Mouse (Mus musculus) layer of hippocampus, postnatal 36 days (tissue): Measurements from ENCODE around the gene Slc2a9. TPM values are rescaled to one million over a fixed set of nuclear protein-coding genes. Genes with fewer than 3 reads are reported as not detected.
"Not testable (repeated sequence)": the region's sequence is repeated elsewhere in the genome, so short reads cannot be mapped to it uniquely, and the experiment has no call there.

Source experiments
- DNase-seq, 2 experiments: peaks; one replicate each; pipeline ENCODE4 v3.0.0; 2022
- total RNA-seq, 2 experiments: library from RNA; stranded (reverse); gene quantifications; 2 replicates each; pipeline ENCODE4 v1.2.3; 2021

Slc2a9 gene
- total RNA-seq, 2 experiments from 2014 or later = 2.7 to 3.8 TPM

- DNase-seq = no peak
These were observed 2.9 kb downstream of the Slc2a9 start for GRCm38 (mm10) chr5:38500043-38500442.

GRCm38 (mm10) chr5:38499316-38499811 is 3.6 kb downstream of the Slc2a9 start:
- DNase-seq = peak in 1 of 2 experiments; percentile 23

DNA sequence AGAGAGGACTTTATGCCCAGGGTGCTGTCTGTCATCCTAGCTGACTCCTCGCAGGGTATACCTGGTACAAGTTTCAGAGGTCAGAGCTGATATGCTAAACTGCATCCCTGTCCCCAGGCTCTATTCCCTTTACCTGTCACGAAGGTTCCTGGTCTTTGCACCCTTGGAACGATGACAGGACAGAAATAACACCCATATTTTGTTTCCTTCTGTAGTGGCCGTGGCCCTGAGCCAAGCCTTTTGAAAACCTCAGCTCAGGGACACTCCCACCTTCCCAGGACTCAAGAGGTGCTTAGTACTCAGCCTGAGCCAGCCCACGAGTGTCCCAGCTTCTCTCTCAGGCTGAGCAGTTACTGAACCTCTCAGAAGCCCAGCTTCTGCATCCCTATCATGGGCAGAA is 4.5 kb downstream of the Slc2a9 start:
- no peak for DNase-seq

GRCm38 (mm10) chr5:38496491-38497057 is 6.4 kb downstream of the Slc2a9 start:
- no peak for DNase-seq

- no peak for DNase-seq
These were observed 9.1 kb downstream of the Slc2a9 start for GRCm38 (mm10) chr5:38493890-38494289.

GRCm38 (mm10) chr5:38491763-38492162 is 11.2 kb downstream of the Slc2a9 start:
- no peak for DNase-seq

DNA sequence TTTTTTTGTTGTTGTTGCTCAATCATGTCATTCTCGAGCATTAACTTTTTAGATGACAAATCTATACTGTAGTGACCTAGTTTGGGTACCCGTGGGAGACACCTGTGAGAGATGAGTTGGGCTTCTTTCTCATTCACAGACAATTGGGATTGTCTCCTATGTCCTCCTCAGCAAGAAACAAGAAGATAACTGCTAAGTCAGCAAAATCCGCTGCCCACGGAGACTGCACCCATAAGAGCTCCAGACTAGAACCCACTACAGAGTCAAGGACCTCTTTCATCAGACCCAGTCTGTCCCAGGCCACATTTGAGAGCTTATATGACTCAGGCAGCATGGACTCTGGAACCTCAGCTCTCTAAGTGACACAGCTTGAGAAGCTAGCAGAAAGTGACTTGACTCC is 13.2 kb downstream of the Slc2a9 start:
- no peak for DNase-seq

DNA sequence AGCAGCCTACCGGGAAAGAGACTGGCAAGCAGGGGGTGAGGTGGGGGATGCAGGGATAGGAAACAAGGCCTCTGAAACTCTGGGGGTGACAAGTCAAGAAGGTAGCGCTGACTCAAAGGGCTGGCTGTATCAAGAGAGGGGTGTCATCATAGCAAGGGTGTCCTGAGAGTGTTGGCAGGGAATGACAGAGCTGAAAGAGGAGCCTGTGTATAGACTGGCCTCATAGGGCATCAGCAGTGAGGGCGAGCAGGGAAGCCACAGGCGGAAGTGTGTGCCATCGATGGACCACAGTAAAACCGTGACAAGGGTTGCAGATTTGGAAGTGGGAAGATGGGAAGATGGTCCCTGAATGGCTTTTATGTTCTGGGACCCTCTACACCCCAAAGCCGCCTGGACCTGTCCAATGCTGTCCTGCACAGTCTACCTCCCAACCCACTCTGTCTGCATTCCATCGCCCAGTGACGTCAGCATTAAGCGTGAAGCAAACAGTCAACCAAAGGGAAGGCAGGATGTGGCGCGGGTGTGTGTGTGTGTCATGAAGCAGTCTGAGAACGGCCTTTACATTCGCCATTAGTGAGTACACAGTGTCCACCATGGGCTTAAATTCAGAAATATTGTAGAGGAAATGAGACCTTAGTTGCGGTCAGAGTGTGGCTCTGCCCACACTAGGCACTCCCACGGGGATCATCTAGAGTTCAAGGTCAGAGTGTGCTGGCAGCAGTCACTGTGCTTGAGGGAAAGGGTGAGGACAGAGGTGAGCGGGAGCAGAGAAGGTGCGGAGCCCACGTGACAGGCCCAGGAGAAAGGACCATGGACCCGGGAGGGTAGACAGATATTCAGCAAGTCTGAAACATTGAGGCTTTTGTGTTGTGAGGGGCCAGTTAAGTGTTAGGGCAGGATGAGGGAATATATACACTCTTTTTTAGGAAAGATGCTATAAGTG is 14.0 kb downstream of the Slc2a9 start:
- no peak for DNase-seq

GRCm38 (mm10) chr5:38488026-38488425 is 14.9 kb downstream of the Slc2a9 start:
- no peak for DNase-seq

DNA sequence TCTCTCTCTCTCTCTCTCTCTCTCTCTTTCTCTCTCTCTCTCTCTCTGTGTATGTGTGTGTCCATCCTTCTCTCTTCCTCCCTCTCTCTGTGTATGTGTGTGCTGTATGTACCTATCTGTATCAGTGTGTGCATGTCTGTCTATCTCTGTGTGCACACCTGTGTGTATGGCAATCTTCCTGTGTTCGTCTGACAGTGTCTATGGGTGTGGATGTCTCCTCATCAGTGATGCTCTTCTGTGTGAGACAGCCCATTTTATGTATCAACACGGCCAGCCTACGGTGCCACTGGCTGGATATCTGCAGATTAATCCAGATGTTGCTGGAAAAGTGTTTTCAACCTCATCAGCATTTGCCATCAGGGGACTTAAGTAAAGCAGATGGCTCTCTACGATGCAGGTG is 15.7 kb downstream of the Slc2a9 start:
- DNase-seq = no peak

GRCm38 (mm10) chr5:38485946-38486345 is 17.0 kb downstream of the Slc2a9 start:
- no peak for DNase-seq

DNA sequence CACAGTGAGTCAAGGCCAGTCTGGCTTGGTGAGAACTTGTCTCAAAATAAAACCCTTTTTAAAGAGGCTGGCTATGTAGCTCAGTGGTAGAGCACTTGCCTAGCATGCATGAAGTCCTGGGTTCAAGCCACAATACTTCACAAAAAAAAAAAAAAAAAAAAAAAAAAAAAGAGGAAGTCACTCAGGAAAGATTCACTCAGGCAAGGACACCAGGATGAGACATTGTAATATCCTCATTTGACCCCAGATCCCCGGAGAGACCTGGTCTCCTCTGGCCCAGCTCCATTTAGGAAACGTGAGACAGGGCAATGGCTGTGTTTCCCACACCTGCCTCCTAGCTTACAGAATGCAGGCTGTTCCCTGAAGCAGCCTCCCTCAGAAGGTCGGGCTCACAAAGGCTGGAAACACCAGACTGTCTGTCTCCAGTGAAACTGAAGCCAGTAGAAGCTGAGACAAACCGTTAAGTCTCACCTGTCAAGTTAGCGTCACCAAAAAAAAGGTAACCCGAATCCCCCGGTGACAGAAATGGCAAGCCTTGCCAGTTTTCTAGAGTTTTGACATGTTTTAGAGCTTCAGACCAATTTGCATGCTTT is 19.3 kb downstream of the Slc2a9 start:
- no peak for DNase-seq

GRCm38 (mm10) chr5:38480822-38481707 is 21.9 kb downstream of the Slc2a9 start:
- no peak for DNase-seq

- no peak for DNase-seq
These were observed 22.8 kb downstream of the Slc2a9 start for GRCm38 (mm10) chr5:38479908-38480725.

GRCm38 (mm10) chr5:38479545-38479907 is 23.4 kb downstream of the Slc2a9 start:
- not testable (repeated sequence) for DNase-seq

DNA sequence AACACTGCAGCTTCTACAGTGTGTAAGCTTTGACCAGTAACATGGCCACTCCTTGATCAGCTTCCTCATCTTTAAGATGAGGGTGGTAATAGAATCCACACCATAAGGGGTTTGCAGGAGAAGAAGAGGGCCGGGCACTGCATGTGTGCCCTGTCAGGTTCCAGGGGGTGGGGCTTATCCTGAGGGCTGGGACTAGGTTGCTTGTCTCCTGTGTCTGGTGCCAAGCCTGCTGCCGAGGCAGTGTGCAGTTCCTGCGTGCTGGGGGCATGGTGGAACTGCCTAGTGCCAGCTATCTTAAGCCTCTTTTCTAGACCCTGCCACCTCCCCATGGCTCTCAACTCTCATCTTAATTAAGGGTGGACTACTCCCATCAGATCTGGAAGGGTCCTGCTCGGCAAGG is 23.9 kb downstream of the Slc2a9 start:
- no peak for DNase-seq

DNA sequence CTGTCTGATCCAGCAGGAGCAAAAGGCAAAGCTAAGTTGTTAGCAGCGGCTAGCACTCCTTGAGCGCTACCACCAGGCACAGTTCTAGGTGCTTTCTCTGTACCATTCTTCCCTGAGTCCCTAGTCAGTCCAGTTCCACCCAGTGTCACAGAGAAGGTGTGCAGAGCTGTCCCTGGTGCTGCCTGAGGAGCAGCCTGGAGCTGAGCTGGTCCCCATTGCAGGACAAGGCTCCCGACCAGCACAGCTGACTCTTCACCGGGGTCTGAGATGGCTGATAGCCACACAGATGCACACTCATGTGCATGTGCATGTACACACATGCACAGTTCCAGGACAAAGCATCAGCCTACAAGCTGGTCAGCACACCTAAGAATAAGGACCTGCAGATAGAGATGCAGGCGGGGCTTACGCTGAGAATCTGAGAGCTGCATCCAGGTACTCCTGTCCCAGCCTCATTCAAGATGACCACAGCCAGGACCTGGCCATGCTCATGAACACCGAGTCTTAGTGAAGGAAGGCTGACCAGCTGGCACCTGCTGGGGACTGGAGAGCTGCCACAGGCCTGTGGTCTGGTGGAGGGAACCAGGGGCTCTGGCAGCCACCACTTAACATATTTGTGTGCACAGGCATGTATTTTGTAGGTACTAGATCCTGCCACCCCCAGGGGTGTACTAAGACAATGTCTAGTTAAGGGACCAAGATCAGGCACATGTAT is 25.1 kb downstream of the Slc2a9 start:
- DNase-seq = no peak

- DNase-seq = peak; percentile 60 to 65
These were observed 25.9 kb downstream of the Slc2a9 start for GRCm38 (mm10) chr5:38476861-38477565.

- no peak for DNase-seq
These were observed 32.1 kb downstream of the Slc2a9 start for GRCm38 (mm10) chr5:38470881-38471280.
